Mouse (Mus musculus) ES-Bruce4 (cell line): ENCODE data around the gene Zbtb49.

Source experiments
- EP300 ChIP-seq: IDR thresholded peaks from 2 replicates; pipeline ENCODE4 v1.6.1; 2011; ENCODE audit warnings: low read depth, low read length; ENCODE audit not compliant: insufficient read depth
- POLR2A ChIP-seq: IDR thresholded peaks from one replicate; pipeline ENCODE4 v1.8.1; 2011; ENCODE audit warnings: low read length; ENCODE audit not compliant: insufficient read depth

DNA sequence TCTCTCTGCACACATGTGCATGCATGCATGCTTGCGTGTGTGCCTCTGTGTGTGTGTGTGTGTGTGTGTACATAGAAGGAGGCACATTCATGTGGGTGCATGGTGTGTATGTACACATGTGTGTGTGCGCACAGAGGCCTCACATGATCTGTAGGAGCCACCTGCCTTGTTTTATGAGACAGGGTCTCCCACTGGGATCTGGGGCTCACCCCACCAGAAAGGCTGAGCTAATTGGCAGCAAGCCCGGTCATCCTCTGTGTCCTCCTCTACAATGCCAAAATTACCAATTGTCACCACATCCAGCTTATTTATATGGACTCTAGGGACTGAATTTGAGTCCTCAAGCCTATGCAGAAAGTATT is 21.2 kb upstream of the Zbtb49 start:
- TF ChIP-seq POLR2A (no peak), EP300 (no peak)
